In the genomic region with DNA sequence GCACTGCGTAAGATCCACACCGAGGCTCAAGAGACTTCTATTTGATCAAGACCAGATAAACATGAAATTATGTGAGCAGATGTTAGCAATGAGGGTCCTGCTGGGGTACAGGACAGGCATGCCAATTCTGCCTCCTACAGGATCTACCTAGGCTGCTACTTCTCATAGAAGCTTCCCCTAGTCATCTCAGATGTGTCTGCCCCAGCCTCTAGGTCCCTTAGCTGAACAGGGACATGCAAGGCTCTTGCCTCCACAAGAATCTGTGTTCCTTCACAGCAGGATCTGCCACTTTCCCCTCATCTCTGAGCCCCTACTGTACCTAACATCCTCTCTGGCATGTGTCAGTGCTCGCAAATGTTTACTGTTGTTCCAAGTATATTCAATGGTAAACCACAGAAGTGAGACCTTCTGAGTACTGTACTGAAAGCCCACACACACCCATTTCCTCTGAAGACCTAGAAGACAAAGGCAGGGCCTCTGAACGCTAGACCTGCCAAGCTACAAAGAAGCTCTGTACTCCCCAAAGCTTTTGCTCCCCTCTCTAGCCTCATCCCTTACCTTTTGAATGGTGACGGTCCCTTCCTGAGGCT, we compare ENCODE assay signal across 25 mouse cellular contexts.
DNase-seq lines count a peak whose midpoint lies in the region; ATAC-seq lines count a peak whose summit lies in the region.
"Had no signal": no experiment of that assay in that cellular context is flagged by ENCODE, and none has a peak within 500 bp of the region (broad histone marks: within the 10 kb centered on the region; RNA-seq: fewer than 3 reads in every experiment).

No protein-coding gene starts in this region.

- WGBS in hindbrain, embryonic 13.5 days = 81% methylated on average over 5 of the region's 5 CpGs
- WGBS in hindbrain, embryonic 14.5 days = 77% methylated on average over 5 of the region's 5 CpGs

- H3K4me3 ChIP-seq in hindbrain, embryonic 13.5 days = no peak overlapping the region
- no peak overlapping the region for H3K4me3 ChIP-seq in hindbrain, embryonic 14.5 days (replicated peaks; ENCODE audit: low read length)
- peak overlapping the region; percentile 26 for H3K4me3 ChIP-seq in megakaryocyte, embryonic 14.5 days (replicated peaks)
- H3K4me3 ChIP-seq: embryonic facial prominence, embryonic 12.5 days; erythroblast, embryonic 14.5 days; forebrain, embryonic 13.5 days; heart, adult 2 months; hindbrain, embryonic 10.5 days; layer of hippocampus, adult 2 months; lung, embryonic 15.5 days; midbrain, embryonic 12.5 days; neural tube, embryonic 13.5 days; stomach, embryonic 15.5 days had no signal

- H3K9me3 ChIP-seq in hindbrain, embryonic 13.5 days = no peaks in the 10 kb centered on the region
- H3K9me3 ChIP-seq in hindbrain, embryonic 14.5 days (ENCODE audit: control insufficient read depth, low read length) = no peaks in the 10 kb centered on the region
- no peaks in the 10 kb centered on the region for H3K9me3 ChIP-seq in megakaryocyte, embryonic 14.5 days
- H3K9me3 ChIP-seq: embryonic facial prominence, embryonic 12.5 days; forebrain, embryonic 13.5 days; hindbrain, embryonic 10.5 days; lung, embryonic 15.5 days; midbrain, embryonic 12.5 days; neural tube, embryonic 13.5 days; stomach, embryonic 15.5 days had no signal

- H3K4me2 ChIP-seq in hindbrain, embryonic 13.5 days = no peak overlapping the region
- H3K4me2 ChIP-seq in hindbrain, embryonic 14.5 days (replicated peaks) = no peak overlapping the region
- H3K4me2 ChIP-seq: embryonic facial prominence, embryonic 12.5 days; forebrain, embryonic 13.5 days; lung, embryonic 15.5 days; midbrain, embryonic 12.5 days; neural tube, embryonic 13.5 days; stomach, embryonic 15.5 days had no signal

- no peak overlapping the region for H3K9ac ChIP-seq in hindbrain, embryonic 13.5 days
- no peak overlapping the region for H3K9ac ChIP-seq in hindbrain, embryonic 14.5 days
- H3K9ac ChIP-seq: embryonic facial prominence, embryonic 12.5 days; forebrain, embryonic 13.5 days; lung, embryonic 15.5 days; midbrain, embryonic 12.5 days; neural tube, embryonic 13.5 days; stomach, embryonic 15.5 days had no signal

- DNase-seq in hindbrain, embryonic 14.5 days (ENCODE audit: low spot score) = no peak
- peak; percentile 59 for DNase-seq in CD4-positive helper T cell, adult 2 months (ENCODE audit: low read depth, low spot score)
- no peak for DNase-seq in retina, embryonic 14.5 days (ENCODE audit: low spot score)
- no peak for DNase-seq in kidney, postnatal 36 days
- DNase-seq: adrenal gland, postnatal 10 days; cerebellum, adult 9-11 months; gastrocnemius, postnatal 14 days; right cerebral cortex, postnatal 14 days; spleen, adult 18-20 months had no signal

- ATAC-seq in hindbrain, embryonic 13.5 days (ENCODE audit: low FRiP score) = no peak
- no peak for ATAC-seq in hindbrain, embryonic 14.5 days (ENCODE audit: low FRiP score)
- peak; percentile 87 for ATAC-seq in activated CD4-positive, CD25-positive, alpha-beta regulatory T cell, adult 4 months
- ATAC-seq: forebrain, embryonic 13.5 days; intestine, postnatal 0 days had no signal

- peaks cover 6% of the 10 kb centered on the region; the same call in 1 of the 2 replicates for H3K36me3 ChIP-seq in hindbrain, embryonic 13.5 days
- H3K36me3 ChIP-seq in hindbrain, embryonic 14.5 days (replicated peaks; ENCODE audit: control insufficient read depth, insufficient read depth) = no peaks in the 10 kb centered on the region
- H3K36me3 ChIP-seq in megakaryocyte, embryonic 14.5 days (replicated peaks; ENCODE audit: low read length) = peaks cover 69% of the 10 kb centered on the region
- H3K36me3 ChIP-seq: lung, embryonic 15.5 days; neural tube, embryonic 13.5 days; stomach, embryonic 15.5 days had no signal

- no peaks in the 10 kb centered on the region for H3K27me3 ChIP-seq in hindbrain, embryonic 13.5 days
- no peaks in the 10 kb centered on the region for H3K27me3 ChIP-seq in hindbrain, embryonic 14.5 days (ENCODE audit: control insufficient read depth, insufficient read depth, low read length)
- H3K27me3 ChIP-seq in megakaryocyte, embryonic 14.5 days (replicated peaks) = no peaks in the 10 kb centered on the region
- H3K27me3 ChIP-seq: embryonic facial prominence, embryonic 12.5 days; forebrain, embryonic 13.5 days; lung, embryonic 15.5 days; midbrain, embryonic 12.5 days; neural tube, embryonic 13.5 days; stomach, embryonic 15.5 days had no signal

- peaks cover 27% of the 10 kb centered on the region for H3K4me1 ChIP-seq in hindbrain, embryonic 13.5 days (replicated peaks)
- peaks cover 6% of the 10 kb centered on the region; the same call in 1 of the 2 replicates for H3K4me1 ChIP-seq in hindbrain, embryonic 14.5 days (replicated peaks; ENCODE audit: control insufficient read depth, insufficient read depth, low read length)
- peaks cover 93% of the 10 kb centered on the region for H3K4me1 ChIP-seq in megakaryocyte, embryonic 14.5 days
- H3K4me1 ChIP-seq: embryonic facial prominence, embryonic 12.5 days; hindbrain, embryonic 10.5 days had no signal

- H3K27ac ChIP-seq in hindbrain, embryonic 13.5 days = peak overlapping the region; percentile 3; the same call in 1 of the 2 replicates
- H3K27ac ChIP-seq in hindbrain, embryonic 14.5 days = no peak overlapping the region
- H3K27ac ChIP-seq: embryonic facial prominence, embryonic 12.5 days; forebrain, embryonic 13.5 days; hindbrain, embryonic 10.5 days; kidney, postnatal 0 days; layer of hippocampus, adult 2 months; lung, embryonic 15.5 days; macrophage; midbrain, embryonic 12.5 days; neural tube, embryonic 13.5 days; stomach, embryonic 15.5 days had no signal
